Mouse (Mus musculus): ENCODE data around the gene Vmn1r113.
"Not testable (repeated sequence)": the region's sequence is repeated elsewhere in the genome, so short reads cannot be mapped to it uniquely, and the experiment has no call there.

The Vmn1r113 gene

GRCm38 (mm10) chr7:20786985-20787384, at the start of gene Vmn1r113:
TSS of gene Vmn1r113 (plus strand) at chr7:20787285.
- not testable (repeated sequence) for DNase-seq (ENCODE audit: low spot score)

- DNase-seq (ENCODE audit: low spot score) = not testable (repeated sequence)
Observed at GRCm38 (mm10) chr7:20770885-20771284, 16.2 kb upstream of the Vmn1r113 start, which contains the start of gene Vmn1r112. TSS of gene Vmn1r112 (plus strand) at chr7:20771185.

GRCm38 (mm10) chr7:20812086-20812485, 25.0 kb downstream of the Vmn1r113 start, which contains the start of gene Vmn1r114:
TSS of gene Vmn1r114 (minus strand) at chr7:20812186.
- not testable (repeated sequence) for DNase-seq (ENCODE audit: low spot score)

All from ovary, adult 18-20 months (tissue).